Mouse (Mus musculus): Measurements from ENCODE around the gene A2ml1. TPM values are rescaled to one million over a fixed set of nuclear protein-coding genes. Genes with fewer than 3 reads are reported as not detected.

The A2ml1 gene
- polyA plus RNA-seq, 1 experiment from 2014 or later, result 0.15 TPM

DNA sequence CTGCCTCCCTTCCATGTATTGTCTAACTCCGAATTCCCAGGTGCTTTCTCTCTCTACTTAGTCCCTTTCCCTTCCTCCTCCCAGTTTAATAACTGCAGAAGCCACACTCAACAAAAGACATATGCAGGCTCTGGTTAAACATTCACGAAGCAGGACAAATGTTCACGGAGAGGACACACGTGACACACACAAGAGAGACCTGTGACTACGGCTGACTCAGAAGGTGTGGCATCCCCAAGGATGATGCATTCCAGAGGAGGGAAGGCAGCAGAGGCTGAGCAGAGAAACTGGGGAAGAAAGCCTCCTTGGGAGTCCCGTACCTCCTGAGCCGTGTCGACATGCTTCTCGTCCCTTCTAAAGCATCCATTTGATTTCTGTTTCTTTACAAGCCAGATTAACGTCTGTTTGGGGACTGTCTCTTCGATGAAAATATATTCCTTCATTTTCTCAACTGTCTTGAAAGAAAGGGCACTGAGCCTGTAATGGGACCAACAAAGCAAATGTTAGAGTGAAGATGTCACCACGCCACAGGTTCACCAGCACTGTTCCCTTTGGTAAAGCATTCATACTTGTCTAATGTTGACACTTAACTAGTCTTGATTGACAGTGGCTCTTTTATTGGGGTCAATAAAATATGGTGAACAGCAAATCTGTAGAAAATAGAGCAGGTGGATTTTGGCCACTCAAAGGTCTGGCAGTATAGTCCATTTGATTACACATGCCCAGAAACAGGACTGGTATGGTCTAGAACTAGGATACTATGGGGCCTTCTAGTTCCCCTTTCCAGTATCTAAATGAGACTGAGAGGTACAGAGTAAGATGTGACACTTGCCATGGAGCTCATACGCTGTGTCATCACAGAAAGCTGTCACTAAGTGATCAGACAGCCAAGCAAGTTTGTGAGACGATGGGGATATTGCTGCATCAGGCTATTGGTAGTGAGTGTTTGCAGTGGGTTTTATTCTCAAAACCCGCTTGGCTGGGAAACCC is 31.6 kb downstream of the A2ml1 start:
- H3K9me3 ChIP-seq (replicated peaks), result no peaks in the 10 kb centered on the region
- H3K27ac ChIP-seq (ENCODE audit: poor library complexity, severe bottlenecking), result no peak overlapping the region
- WGBS, result 76% methylated on average over 15 of the region's 15 CpGs

DNA sequence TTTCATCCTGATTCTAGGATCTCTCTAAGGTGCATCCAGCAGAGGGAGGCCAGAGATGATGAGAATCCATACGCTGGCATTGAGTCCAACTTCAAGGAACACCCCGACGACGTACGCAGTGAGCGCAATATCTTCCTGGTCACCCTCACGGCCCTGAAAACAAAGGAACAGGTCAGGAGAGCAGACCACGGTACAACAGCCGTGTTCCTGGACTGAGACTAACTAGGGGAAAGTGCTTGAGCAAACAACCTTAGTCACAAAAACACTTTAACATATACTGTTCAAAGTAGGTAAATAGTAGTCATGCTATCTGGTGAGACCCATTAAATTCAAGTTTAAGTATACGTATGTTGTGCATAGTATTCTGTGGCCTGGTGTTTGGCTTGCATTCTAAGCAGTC is 32.9 kb downstream of the A2ml1 start:
- no peak overlapping the region for H3K4me3 ChIP-seq
- WGBS, result 90% methylated on average over 10 of the region's 10 CpGs
- no peak for ATAC-seq (ENCODE audit: insufficient number of reproducible peaks, low FRiP score)
- no peak overlapping the region for H3K4me2 ChIP-seq
- no peak overlapping the region for H3K9ac ChIP-seq
- no peaks in the 10 kb centered on the region for H3K4me1 ChIP-seq (replicated peaks)
- no peaks in the 10 kb centered on the region for H3K9me3 ChIP-seq (replicated peaks)
- H3K27ac ChIP-seq (ENCODE audit: poor library complexity, severe bottlenecking), result no peak overlapping the region
- no peaks in the 10 kb centered on the region for H3K36me3 ChIP-seq
- H3K27me3 ChIP-seq (replicated peaks), result no peaks in the 10 kb centered on the region

More for the DNA sequence above, 31.6 kb downstream of the A2ml1 start:
- no peaks in the 10 kb centered on the region for H3K36me3 ChIP-seq
- no peak overlapping the region for H3K4me2 ChIP-seq
- ATAC-seq (ENCODE audit: insufficient number of reproducible peaks, low FRiP score), result no peak
- H3K4me1 ChIP-seq (replicated peaks), result no peaks in the 10 kb centered on the region
- H3K4me3 ChIP-seq, result no peak overlapping the region
- H3K9ac ChIP-seq, result no peak overlapping the region
- no peaks in the 10 kb centered on the region for H3K27me3 ChIP-seq (replicated peaks)

DNA sequence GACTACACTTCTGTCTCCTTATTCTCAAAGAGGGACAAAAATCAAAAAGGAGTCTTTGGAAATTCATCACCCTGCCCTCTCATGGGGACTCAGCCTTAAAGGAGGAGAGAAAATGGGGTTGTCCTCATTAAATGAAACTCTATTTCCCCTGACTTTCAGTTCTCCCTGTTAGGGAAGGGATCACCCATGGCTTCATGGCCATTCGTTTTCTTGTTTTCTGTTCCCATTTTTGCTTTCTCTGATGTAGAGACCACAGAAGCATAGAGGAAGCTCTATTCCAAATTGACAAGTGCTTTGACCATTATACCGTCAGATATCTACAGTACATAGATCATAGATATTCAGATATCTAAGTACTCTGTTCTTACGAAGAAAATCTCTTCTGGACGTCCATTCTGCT is 36.0 kb downstream of the A2ml1 start:
- no peaks in the 10 kb centered on the region for H3K9me3 ChIP-seq (replicated peaks)
- H3K36me3 ChIP-seq, result no peaks in the 10 kb centered on the region
- ATAC-seq (ENCODE audit: insufficient number of reproducible peaks, low FRiP score), result no peak
- WGBS, result 76% methylated on average over 4 of the region's 4 CpGs
- no peak overlapping the region for H3K4me2 ChIP-seq
- H3K4me3 ChIP-seq, result no peak overlapping the region
- H3K27me3 ChIP-seq (replicated peaks), result no peaks in the 10 kb centered on the region
- H3K4me1 ChIP-seq (replicated peaks), result no peaks in the 10 kb centered on the region
- H3K9ac ChIP-seq, result no peak overlapping the region
- no peak overlapping the region for H3K27ac ChIP-seq (ENCODE audit: poor library complexity, severe bottlenecking)

DNA sequence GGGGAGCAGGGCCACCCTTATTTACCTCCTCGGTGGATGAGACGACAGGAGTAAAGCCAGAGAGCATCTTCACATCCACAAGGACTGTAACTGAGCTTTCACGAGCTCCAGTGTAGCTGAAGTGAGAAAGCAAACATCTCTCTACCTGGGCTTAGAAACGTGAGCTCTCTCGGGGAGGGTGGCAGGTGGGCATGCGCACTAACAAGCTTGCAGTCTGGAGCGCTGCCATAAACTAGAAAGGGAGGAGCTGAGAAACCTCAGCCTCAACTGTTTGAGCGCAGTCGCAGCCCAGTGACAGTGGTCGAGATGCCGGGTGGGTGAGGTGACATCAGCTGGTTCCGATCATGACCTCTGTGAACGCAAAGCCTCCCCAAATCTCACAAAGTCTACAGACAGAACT is 38.2 kb downstream of the A2ml1 start:
- Histone ChIP-seq H3K36me3 (no peaks in the 10 kb centered on the region), H3K9me3 (replicated peaks) (no peaks in the 10 kb centered on the region), H3K4me3 (no peak overlapping the region), H3K27ac (ENCODE audit: poor library complexity, severe bottlenecking) (no peak overlapping the region), H3K9ac (no peak overlapping the region), H3K27me3 (replicated peaks) (no peaks in the 10 kb centered on the region), H3K4me1 (replicated peaks) (no peaks in the 10 kb centered on the region), H3K4me2 (no peak overlapping the region)
- ATAC-seq (ENCODE audit: insufficient number of reproducible peaks, low FRiP score), result no peak
- WGBS, result 71% methylated on average over 13 of the region's 13 CpGs

DNA sequence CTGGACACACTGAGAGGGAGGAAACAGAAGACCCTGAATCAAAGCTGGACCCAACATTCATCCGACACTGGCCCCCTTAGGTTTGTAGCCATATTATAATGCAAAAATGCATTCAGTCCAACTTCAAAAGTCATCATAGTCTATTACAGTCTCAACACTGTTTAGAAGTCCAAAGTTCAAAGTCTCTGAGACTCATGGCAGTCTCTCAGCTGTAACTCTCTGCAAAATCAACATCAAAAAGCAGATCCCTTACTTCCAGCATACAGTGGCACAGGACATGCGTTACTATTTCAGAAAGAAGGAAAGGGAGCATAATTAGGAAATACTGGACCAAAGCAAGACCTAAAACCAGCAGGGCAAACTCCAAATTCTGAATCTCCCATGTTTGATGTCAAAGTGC is 46.2 kb downstream of the A2ml1 start:
- ATAC-seq (ENCODE audit: insufficient number of reproducible peaks, low FRiP score), result no peak
- 91% methylated on average over 2 of the region's 2 CpGs for WGBS
- Histone ChIP-seq H3K4me2 (no peak overlapping the region), H3K9me3 (replicated peaks) (no peaks in the 10 kb centered on the region), H3K9ac (no peak overlapping the region), H3K27me3 (replicated peaks) (no peaks in the 10 kb centered on the region), H3K4me3 (no peak overlapping the region), H3K36me3 (no peaks in the 10 kb centered on the region), H3K27ac (ENCODE audit: poor library complexity, severe bottlenecking) (no peak overlapping the region), H3K4me1 (replicated peaks) (no peaks in the 10 kb centered on the region)

DNA sequence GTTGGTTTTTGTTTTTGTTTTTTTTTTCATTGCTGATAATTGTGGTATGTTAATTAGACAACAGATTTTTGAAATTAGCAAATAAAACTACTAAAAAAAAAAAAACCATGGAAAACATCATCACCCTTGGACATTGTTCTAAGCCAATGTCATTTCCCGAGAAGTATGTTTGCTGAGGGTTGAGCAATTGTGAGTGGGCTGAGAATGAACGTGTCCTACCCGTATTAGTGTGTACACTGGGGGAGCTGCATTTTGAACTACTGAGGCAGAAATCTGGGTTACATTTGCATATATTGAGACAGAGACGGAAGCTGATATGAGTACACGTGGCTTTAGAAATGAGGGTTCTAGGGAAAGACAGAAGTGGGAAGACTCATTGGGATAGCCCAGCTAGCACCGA is 48.1 kb downstream of the A2ml1 start:
- no peaks in the 10 kb centered on the region for H3K36me3 ChIP-seq
- no peaks in the 10 kb centered on the region for H3K27me3 ChIP-seq (replicated peaks)
- no peak overlapping the region for H3K4me2 ChIP-seq
- H3K9me3 ChIP-seq (replicated peaks), result no peaks in the 10 kb centered on the region
- no peak for ATAC-seq (ENCODE audit: insufficient number of reproducible peaks, low FRiP score)
- 83% methylated on average over 6 of the region's 6 CpGs for WGBS
- H3K9ac ChIP-seq, result no peak overlapping the region
- H3K4me1 ChIP-seq (replicated peaks), result peaks cover 3% of the 10 kb centered on the region; the same call in 1 of the 2 replicates
- no peak overlapping the region for H3K27ac ChIP-seq (ENCODE audit: poor library complexity, severe bottlenecking)
- no peak overlapping the region for H3K4me3 ChIP-seq

DNA sequence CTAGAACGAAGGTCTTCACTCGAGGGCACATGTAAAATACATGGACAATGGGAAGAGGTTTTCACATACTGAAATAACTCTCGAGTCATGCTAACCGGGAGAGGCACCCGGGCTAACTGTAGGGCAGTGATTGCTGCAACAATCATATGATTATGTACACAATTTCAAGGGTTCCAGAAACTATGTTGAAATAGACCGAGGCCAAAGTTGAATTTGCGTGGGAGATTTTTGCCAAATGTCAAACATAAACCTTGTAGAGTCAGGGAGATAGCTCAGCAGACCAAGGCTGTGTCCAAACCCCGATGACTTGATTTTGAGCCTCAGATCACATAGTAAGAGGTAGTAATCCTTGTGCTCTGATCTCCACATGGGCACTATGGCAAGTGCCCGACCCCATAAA is 48.7 kb downstream of the A2ml1 start:
- peaks cover 6% of the 10 kb centered on the region; the same call in 1 of the 2 replicates for H3K4me1 ChIP-seq (replicated peaks)

DNA sequence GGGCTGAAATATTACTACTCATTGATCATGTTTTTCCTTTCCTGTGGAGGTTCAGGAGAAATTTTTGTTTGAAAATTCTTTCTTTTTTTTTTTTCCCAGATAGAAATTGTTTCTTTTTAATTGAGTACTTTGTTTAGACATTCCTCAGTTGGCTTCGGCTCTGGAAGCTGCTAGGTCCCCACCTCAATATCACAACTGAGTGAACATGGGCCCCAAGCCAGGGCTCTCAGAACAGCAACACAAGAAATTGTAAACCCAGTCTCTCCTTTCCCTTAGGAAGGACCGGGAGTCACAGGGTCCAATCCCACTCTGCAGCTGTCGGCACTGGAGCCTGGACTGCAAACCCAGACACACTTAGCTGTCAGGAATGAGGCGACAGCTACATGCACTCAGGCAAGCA is 52.9 kb downstream of the A2ml1 start:
- 22% methylated on average over 4 of the region's 4 CpGs for WGBS
- Histone ChIP-seq H3K9ac (no peak overlapping the region), H3K27ac (ENCODE audit: poor library complexity, severe bottlenecking) (no peak overlapping the region), H3K4me3 (no peak overlapping the region), H3K27me3 (replicated peaks) (no peaks in the 10 kb centered on the region), H3K4me1 (replicated peaks) (peaks cover 6% of the 10 kb centered on the region; the same call in 1 of the 2 replicates), H3K4me2 (no peak overlapping the region), H3K36me3 (no peaks in the 10 kb centered on the region), H3K9me3 (replicated peaks) (peaks cover 3% of the 10 kb centered on the region; the same call in 1 of the 2 replicates)
- no peak for ATAC-seq (ENCODE audit: insufficient number of reproducible peaks, low FRiP score)

More for the DNA sequence above, 48.7 kb downstream of the A2ml1 start:
- Histone ChIP-seq H3K4me3 (no peak overlapping the region), H3K9me3 (replicated peaks) (no peaks in the 10 kb centered on the region), H3K27ac (ENCODE audit: poor library complexity, severe bottlenecking) (no peak overlapping the region), H3K36me3 (no peaks in the 10 kb centered on the region), H3K9ac (no peak overlapping the region), H3K4me2 (no peak overlapping the region), H3K27me3 (replicated peaks) (no peaks in the 10 kb centered on the region)
- WGBS, result 82% methylated on average over 9 of the region's 9 CpGs
- no peak for ATAC-seq (ENCODE audit: insufficient number of reproducible peaks, low FRiP score)

DNA sequence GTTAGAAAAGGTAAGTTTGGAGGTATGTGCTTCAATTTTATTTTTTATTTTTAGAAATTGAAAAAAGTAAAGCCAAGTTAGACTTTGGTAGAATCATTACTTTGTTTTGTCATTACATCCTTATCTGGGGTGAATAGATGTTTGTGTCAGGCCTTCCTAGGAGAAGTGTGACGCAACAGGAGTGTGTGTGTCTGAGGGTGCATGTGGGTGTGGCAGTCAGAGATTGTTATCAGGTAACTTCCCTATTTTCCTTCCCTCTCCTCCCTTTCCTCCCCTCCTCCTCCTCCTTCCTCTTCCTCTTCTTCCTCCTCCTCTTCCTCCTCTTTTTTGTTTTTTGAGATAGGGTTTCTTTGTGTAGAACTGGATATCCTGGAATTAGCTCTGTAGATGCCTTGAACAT is 54.3 kb downstream of the A2ml1 start:
- Histone ChIP-seq H3K4me1 (replicated peaks) (peaks cover 6% of the 10 kb centered on the region), H3K4me2 (no peak overlapping the region), H3K4me3 (no peak overlapping the region), H3K36me3 (no peaks in the 10 kb centered on the region), H3K27me3 (replicated peaks) (no peaks in the 10 kb centered on the region), H3K27ac (ENCODE audit: poor library complexity, severe bottlenecking) (no peak overlapping the region), H3K9ac (no peak overlapping the region), H3K9me3 (replicated peaks) (peaks cover 3% of the 10 kb centered on the region; the same call in 1 of the 2 replicates)
- no peak for ATAC-seq (ENCODE audit: insufficient number of reproducible peaks, low FRiP score)
- WGBS, result 72% methylated on average over 1 of the region's 1 CpGs

DNA sequence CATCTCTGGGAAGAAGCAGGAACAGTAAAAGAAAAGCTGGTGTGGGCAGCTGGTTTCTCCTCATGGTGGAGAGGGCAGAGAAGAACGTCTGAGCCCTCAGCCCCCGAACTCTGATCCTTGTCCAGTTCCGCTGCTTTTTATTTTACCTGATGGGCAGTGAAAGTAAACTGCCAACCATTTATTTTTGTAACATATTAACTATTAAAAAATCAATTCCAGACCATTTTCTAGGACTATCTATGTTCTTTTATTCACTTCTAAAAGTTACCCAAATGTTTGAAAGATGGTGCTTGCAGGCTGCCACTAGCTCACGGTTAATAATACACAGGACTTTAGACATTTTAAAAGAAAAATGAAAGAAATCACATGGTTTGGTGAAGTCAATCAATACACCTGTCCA is 54.8 kb downstream of the A2ml1 start, which contains the start of gene Pzp:
Gene Pzp (minus strand): TSS at position 120 of the 400 bp plus-strand sequence.
- peaks cover 6% of the 10 kb centered on the region for H3K4me1 ChIP-seq (replicated peaks)
- no peaks in the 10 kb centered on the region for H3K27me3 ChIP-seq (replicated peaks)
- no peak within 1 kb of the TSS for H3K9ac ChIP-seq
- H3K4me2 ChIP-seq, result no peak within 1 kb of the TSS
- H3K4me3 ChIP-seq, result no peak within 1 kb of the TSS
- H3K9me3 ChIP-seq (replicated peaks), result peaks cover 3% of the 10 kb centered on the region; the same call in 1 of the 2 replicates
- no peak for ATAC-seq (ENCODE audit: insufficient number of reproducible peaks, low FRiP score)
- no peak within 1 kb of the TSS for H3K27ac ChIP-seq (ENCODE audit: poor library complexity, severe bottlenecking)
- 78% methylated on average over 4 of the region's 4 CpGs for WGBS
- H3K36me3 ChIP-seq, result no peaks in the 10 kb centered on the region

DNA sequence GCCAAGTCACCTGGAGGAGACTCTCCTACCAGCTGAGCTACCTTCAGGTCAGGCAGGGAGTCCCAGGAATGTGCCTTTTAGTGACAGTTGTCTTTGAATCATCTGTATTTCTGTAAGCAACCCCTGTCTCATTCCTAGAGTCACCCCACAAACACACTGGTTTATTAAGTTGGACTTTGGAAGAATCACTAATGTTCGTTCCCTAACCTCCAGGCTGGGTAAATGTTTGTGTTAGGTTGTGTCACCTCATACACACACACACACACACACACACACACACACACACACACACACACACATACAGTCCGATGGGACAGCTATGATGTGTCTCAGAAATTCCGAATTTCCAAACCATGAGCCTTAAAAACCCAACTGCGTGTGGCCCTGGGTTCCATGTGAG is 55.6 kb downstream of the A2ml1 start:
- ATAC-seq (ENCODE audit: insufficient number of reproducible peaks, low FRiP score), result no peak
- Histone ChIP-seq H3K27me3 (replicated peaks) (no peaks in the 10 kb centered on the region), H3K4me2 (no peak overlapping the region), H3K4me1 (replicated peaks) (peaks cover 6% of the 10 kb centered on the region), H3K9ac (no peak overlapping the region), H3K27ac (ENCODE audit: poor library complexity, severe bottlenecking) (no peak overlapping the region), H3K4me3 (no peak overlapping the region), H3K9me3 (replicated peaks) (peaks cover 3% of the 10 kb centered on the region; the same call in 1 of the 2 replicates), H3K36me3 (no peaks in the 10 kb centered on the region)
- WGBS, result 82% methylated on average over 4 of the region's 4 CpGs

Data from heart, embryonic 12.5 days (tissue).